Mouse (Mus musculus): ENCODE measurements around the gene Adnp.
A peak's percentile ranks its signal among the peaks of the same experiment; 100 is the strongest.

The Adnp gene

GRCm38 (mm10) chr2:168156361-168156760 is 50.6 kb downstream of the Adnp start:
- DNase-seq (ENCODE audit: low spot score): no peak

- no peak for DNase-seq (ENCODE audit: low spot score)
These were observed 51.2 kb downstream of the Adnp start for GRCm38 (mm10) chr2:168155666-168156065.

- DNase-seq (ENCODE audit: low spot score): peak; percentile 96
These were observed 52.6 kb downstream of the Adnp start for GRCm38 (mm10) chr2:168154090-168154881.

GRCm38 (mm10) chr2:168149241-168149640 is 57.7 kb downstream of the Adnp start:
- DNase-seq (ENCODE audit: low spot score): no peak

GRCm38 (mm10) chr2:168147722-168148432 is 59.0 kb downstream of the Adnp start:
- DNase-seq (ENCODE audit: low spot score): no peak

GRCm38 (mm10) chr2:168145437-168145836 is 61.5 kb downstream of the Adnp start:
- no peak for DNase-seq (ENCODE audit: low spot score)

GRCm38 (mm10) chr2:168143794-168144193 is 63.1 kb downstream of the Adnp start:
- peak; percentile 37 for DNase-seq (ENCODE audit: low spot score)

GRCm38 (mm10) chr2:168137161-168137560 is 69.8 kb downstream of the Adnp start:
- no peak for DNase-seq (ENCODE audit: low spot score)

All from retina, embryonic 14.5 days (tissue).